Mouse (Mus musculus) thymus, postnatal 36 days (tissue): Measurements from ENCODE around the gene Pappa.

ENCODE experiments used
- DNase-seq, 2 experiments: peaks; one replicate each; pipeline ENCODE4 v3.0.0; 2022; ENCODE audit warnings: mixed read lengths in 2 of 2

Pappa gene

DNA sequence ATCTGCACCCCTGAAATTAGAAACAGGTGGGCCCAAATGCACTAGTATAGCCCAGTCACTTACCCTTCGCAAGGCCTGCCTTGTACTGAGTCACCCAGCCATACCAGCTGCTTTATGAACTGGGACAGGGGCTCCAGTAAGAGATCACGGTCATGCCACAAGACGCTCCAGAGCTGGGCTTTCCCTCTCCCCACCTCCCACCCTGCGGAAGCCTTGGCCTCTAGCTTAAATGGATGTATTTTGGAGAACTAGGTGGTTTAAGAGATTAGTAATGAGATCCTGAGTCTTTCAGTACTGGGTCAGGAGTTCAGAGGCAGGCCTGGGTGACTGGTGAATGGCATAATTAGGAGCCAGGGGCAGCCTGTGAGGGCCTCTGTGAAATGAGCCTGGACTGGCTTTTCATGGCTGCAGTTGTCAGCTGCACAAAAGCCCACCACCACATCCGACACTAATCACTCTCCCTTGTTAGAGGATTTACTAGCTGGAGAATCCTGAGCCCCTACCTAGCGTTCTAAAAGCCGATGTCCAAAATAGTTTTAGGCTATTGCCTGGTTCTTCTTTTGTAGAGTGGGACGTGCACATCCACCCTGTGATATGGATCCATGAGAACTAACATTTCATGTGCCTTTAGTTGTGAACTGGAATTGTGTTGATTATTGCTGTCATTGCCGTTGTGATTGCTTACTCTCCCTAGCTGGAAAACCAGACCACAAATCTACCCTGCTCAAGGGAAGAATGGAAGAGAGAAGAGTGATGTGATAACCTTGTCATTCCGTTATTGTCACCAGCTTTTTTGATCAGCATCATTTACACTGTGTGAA, 154.7 kb downstream of the Pappa start:
- DNase-seq, result no peak

DNA sequence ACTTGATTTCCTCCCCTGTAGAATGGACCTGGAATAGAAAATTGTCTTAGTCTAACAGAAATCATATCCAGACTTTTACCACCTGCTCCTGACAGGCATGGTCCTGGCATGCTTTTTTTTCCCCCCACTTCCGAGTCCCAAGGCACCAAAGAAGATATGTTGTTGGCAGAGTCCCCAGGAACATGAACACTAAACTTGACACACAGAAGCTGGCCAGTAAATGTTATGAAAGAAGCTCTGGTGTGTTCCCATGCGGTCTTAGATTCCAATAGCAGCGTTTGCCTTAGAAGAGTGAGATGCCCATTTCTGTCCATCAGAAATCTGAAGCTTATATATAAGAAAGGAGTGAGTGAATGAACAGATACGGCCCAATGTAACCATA, 155.3 kb downstream of the Pappa start:
- no peak for DNase-seq

DNA sequence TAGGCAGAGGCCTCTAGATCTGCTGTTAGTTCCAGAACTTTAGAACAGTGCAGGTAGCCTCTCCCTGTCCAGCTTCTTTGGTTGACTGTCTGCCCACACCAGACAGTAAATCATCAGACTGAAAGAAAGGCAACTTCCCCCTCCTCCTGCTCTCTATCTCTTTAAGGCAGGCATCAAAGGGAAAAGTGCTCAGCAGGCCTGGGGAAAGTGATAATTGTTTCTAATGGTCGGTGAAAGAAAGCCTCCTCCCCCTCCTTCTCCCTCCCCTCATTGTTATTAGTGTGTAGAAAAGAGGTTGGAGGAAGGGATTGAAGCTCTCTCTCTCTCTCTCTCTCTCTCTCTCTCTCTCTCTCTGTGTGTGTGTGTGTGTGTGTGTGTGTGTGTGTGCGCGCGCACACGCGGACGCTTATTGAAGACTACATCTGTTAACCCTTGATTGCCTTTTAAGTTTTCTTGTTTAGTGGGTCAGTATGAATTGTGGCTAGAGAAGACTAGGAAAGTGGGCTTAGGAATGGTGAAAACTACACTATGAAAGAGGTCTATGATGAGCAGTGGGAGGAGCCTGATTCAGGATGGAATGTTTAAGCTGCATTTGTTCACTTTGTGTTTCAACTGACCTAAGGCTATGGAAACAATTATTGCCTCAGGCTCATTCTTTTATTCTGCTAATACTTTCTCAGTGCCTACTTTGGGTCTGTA, 156.2 kb downstream of the Pappa start:
- no peak for DNase-seq

DNA sequence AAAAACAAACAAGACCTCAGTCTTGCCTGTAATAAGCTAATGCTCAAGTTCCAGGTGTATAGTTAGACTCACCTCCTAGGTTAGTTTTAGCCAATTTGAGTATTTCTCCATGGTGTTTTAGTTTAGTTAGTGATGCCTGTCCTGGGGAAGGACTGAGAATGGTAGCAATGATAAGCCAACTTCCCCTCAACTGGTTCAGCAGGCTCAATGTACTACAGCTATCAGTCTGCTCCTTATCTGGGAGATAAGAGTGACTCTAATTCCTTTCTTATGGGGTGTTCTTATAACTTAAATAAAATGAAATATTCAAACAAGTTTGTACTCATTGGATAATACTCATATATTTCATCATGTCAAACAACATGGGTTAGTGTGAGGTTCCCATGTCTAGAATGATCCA, 156.9 kb downstream of the Pappa start:
- DNase-seq, result no peak

DNA sequence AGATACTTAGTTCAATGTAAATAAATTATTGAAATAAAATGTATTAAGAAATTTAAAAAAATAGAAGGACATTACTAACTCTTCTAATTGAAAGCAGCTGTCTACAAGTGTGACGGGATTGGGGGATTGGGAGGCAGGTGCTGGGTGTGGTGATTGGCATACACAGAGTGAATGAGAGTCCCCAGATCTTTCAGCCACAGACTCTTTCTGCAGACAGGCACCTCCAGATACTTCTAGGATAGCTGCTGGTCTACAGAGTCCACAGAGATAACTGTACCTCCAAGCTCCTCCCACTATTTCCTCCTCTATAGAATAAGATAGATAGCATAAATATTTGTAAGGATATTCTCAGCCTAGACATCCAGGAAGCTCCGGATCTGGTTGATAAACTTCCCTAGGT, 159.6 kb downstream of the Pappa start:
- no peak for DNase-seq

DNA sequence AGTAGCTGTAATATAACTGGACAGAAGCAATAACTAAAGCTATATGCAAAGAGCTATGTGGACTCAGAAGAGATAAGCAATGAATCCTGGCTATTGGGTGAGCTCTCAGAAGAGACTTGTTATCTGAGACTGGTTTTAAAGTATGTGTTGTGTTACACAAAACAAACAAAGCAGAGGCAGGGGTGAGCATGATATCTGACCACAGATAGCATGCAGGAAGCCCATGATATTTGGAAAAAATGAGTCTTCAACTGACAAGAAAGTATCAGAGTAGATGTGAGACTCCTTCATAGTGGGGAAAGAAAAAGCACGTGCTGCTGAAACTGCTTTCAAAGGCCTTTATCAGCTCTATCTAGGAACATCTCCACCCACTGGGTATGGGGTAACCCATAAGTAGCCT, 161.2 kb downstream of the Pappa start:
- no peak for DNase-seq

DNA sequence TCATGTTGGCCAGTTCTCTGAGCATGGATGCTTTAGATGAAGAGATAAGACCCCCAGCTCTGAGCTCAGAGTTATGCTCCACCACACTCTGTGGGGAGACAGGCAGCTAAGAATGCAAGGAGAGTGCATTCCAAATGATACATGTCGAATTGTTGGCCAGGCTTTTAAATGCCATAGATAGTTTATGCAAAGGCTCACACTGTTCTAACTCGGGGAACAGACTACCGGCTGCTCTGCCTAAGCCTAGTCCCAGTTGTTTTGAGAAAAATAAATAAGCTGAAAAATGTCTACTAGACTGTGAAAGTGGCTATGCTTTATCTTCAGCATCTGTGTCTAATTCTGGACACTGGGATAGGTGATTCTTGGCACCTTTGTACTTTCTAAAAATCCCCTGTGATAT, 165.3 kb downstream of the Pappa start:
- DNase-seq, result no peak

DNA sequence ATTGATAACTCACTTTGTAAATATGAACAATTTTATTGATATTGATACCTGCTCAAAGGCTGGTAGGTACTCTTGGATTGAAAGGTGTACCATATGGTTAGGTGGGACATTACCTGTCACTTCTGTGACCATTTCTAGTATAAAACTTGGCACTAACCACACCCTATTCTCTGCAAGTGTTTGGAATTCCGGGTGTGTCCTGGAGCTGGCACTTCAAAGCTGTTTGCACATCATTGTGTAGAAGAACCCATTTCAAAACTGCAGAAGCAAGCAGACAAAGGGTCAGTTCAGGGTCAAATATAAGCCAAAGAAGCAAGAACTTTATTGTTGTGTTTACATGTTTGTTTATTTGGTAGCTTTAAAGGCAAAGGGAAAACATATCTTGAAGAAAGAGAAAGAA, 171.8 kb downstream of the Pappa start:
- no peak for DNase-seq

DNA sequence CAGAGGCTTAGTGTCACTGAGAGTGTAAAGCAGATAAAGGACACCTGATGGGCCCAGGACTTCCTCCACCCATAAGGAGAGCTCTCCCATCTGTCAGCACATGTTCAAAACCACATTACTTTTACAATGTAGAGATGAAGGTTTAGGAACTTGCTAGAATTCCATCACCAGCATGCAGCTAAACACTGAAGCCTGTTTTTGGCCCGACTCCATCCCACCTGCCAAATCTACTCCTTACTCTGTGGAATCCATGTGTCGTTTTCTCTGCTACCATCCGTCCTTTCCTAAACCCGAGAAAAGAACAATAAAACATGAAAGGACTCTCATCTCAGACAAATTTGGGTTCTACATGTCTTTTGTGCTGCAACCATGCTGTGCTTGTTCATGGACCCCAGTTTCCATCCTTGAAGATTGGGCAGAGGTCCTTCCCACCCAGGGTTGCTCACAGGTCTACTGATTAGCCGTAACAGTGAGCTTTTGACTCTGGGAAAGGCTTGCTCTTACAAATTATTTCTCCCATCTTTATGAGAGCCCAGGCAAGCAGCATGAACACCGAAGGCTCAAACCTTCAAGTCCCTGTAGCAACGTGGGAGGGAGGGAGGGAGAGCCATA, 172.5 kb downstream of the Pappa start:
- no peak for DNase-seq

DNA sequence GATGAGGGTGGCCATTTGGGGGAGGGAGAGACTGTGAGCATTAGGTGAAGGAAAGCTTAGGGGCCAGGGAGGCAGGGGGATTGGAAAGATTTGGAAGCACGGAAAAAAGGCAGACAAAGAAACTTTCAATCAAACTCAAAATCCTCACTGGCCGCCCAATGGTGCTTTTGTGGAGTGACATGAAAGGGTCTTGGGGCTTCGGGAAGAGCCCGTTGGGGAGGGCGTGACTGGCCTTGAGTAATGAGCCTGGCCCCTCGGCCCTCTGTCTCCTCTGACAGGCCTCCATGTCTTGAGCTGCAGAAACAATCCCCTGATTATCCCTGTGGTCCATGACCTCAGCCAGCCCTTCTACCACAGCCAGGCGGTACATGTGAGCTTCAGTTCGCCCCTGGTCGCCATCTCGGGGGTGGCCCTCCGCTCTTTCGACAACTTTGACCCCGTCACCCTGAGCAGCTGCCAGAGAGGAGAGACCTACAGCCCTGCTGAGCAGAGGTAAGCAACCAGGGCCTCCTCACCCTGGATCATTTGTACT, 173.1 kb downstream of the Pappa start:
- no peak for DNase-seq

DNA sequence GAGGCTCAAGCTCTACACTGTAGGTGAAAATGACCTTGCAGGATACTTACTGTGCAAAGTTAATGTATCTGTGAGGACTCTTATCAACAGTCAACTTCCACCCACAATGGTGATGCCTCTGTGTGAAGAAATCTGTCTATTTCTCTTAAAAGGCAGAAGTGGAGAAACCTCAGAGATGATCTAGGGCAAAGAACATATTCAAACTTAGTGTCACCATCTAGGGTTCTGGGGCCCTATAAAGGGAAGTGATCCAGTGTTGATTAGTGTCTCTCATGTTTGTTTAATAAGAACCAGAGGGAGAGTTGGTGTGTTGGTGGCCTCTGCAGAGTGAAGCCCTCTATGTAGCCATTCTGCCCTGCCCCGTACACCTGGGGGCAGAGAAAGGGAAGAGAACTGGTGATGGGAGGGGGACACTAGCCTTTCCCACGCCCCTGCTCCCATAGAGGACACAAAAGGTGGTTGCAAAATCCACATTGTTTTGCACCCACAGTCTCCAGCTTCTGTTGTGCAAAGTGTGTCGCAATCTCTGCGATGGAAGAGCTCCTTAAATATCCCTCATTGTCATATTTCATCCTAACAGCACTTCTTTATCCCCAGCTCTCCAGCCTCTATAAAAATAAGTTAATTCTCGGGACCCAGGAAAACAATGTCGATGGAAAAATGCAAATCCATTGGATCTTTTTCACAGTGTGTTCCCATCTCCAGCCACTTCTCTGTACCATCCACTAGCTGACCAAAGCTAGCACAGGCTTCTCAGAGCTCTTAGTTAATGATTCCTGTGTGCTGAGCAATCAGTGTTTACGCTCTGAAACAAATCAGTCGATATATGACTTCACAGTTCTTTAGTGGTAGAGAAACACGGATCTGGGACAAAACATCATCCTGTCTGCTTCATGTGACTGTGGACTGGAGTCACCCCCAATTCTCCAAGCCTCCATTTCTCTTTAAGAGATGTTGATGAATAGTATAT, 174.5 kb downstream of the Pappa start:
- DNase-seq, result no peak

DNA sequence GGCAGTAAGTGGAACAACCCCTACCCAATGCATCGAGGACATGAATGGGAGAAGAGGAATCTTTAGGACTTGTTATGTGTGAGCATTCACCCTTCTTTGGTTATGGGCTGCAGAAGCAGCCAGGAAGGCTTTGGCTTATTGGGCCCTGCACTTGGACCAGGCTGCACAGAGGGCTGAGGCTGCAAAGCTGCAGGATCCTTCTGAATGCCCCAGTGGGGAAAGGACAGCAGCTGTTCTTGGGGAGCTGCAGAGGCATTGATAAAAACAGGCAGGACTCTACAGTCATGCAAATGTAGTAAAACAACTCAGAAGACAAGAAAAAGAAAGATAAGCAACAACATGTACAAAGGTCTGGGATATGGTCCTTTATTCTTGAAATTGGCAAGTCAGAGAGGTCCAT, 175.4 kb downstream of the Pappa start:
- no peak for DNase-seq

DNA sequence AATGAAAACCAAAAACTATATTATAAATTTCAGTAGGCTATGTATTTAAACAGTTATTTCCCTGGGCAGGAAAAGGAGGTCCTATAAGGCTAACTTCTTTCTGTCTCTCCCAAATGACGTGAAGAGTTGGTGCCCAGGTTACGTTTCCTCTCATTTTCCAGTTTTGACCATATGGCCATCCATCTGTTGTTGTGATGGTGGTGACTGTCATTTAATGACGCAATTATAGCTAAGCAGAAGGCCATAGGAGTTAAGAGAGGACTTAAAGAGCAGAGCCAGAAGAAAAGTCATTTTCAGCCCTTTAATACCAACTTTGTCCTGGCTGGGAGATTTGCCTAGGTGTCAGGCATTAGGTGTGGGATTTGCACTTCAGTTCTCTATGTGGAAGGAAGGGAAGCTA, 176.5 kb downstream of the Pappa start:
- DNase-seq, result no peak

DNA sequence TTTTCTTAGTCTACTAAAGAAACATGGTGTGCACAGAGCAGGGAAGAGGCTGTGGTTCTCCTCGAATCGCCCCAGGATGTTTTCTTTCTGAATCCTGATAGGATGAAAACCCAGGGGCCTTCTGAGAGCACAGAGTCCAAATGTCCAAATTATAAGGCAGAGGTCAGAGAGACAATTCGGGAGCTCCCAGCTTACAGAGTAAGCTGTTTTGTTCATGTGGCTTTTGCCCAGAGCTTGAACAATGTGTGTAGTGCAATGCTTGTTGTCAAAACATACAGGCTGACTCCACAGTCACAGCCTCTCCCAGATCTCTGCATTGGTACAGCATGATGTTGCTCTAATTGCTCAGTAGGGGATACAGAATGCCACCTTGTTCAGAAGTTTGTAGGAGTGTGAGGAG, 178.7 kb downstream of the Pappa start:
- DNase-seq, result no peak

DNA sequence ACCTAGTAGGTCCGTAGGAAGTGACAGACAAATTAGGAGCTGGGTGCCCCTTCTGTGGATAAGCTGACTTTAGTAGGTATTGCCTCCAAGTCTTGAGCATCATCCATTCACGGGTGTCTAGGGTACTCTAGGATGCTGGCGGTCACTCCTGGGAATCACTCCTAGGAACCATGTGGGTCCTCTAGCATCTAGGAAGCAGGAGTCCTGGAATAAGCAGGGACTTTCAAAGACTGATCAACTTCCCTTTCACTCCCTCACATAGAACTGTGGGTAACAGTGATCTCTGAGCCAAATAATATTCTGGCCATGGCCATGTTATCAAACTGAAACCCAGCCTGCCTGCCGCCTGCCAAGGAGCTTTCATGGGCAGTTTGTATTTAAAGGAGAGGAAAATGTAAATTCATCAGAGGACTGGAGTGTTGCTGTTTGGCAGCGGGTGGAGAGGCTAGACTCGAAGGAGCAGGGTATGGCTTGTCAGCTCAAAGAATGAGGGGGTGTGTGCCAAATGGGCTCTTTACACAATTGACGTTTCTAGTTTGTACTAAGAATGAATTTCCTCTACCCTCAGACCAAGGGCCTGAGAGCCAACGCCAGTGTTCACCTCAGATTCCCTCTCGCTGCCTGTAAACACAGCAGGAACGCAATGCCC, 194.0 kb downstream of the Pappa start:
- DNase-seq, result no peak

DNA sequence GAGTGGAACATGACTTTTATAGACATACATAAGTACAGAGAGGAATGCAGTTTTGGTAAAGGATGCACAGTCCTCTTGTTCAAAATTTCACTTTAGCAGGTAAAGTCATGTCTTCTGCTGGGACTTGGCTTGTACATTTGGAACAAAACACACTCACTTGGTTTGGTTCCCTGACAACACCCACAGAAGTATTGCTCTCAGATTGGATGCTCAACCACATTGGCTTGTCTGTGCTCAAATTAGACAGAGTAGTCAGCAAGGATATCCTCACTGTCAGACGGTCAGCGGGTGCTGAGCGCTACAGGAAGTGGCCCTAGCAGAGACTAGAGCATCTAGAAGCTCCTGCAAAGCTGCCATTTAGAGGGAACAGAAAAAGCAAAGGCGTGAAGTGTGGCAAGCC, 197.4 kb downstream of the Pappa start:
- no peak for DNase-seq

DNA sequence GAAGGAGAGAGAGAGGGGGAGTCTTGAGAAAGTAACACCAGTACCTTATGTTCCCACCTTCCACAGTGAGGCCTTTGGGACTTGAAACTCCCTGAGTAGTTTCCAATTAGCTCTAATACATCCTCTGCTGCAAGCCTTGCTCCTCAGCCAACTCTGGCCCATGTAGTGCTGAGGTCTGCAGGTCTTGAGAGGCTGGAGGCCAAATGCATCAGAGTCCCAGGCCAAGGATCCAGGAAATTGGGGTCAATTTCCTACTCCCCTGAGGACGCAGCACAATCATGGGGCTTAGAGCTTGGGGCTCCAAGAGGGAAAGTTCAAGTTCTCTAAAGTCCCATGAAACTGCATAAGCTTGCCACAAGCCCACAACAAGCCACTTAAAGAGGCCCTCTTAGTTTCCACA, 198.0 kb downstream of the Pappa start:
- DNase-seq, result no peak

DNA sequence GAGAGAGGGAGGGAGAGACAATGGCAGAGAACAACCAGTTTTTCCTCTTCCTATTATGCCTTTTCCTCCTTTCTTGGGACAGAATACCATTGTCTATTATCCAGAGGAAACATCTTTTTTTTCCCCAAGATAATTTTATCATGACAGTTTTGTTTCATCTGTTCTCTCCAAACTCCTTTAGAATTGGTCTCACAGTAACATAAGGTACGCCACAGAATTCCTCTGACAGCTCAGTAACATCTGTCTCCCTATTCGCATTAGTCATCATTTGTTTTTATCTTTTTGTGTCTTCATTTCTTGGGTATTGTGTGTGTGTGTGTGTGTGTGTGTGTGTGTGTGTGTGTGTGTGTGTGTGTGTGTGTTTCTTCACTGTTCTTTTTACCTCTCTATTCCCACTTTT, 201.8 kb downstream of the Pappa start:
- DNase-seq, result no peak

DNA sequence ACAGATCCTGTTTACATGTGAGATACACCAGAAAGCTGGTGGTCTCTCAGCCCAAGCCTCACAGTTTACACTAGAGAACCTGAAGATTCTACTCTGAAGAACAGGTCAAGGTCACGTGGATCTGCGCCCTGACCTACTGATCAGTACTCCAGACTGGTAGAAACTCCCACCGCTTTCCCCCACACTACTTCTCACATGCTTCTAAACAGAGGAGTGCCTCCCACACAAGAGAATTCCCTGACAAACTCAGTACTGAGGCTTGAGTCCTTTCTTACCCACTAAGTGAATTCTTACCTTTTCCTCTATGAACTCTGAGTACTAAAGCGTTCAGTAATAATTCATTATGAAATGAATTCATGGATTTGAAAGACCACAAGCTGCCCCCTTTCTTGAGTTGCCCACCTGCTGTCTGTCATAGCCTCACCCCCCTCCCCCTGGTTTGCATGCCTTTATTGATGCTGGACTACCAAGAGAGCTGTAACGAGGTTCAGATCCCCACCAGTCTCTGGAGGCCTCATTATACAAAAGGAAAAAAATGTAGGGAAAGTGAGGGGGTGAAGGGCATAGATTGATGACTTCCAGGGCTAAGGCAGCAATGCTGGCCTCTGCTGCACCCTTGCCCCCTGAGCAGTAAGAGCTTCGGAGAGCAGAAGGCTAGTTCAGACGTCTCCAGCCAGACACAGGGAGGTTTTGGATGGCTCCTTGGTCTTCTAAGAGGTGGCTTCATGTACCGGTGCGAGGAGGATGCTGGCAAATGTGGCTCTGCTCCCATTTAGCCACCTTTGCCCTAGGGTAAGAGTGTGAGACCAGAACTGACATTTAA, 204.7 kb downstream of the Pappa start:
- no peak for DNase-seq

DNA sequence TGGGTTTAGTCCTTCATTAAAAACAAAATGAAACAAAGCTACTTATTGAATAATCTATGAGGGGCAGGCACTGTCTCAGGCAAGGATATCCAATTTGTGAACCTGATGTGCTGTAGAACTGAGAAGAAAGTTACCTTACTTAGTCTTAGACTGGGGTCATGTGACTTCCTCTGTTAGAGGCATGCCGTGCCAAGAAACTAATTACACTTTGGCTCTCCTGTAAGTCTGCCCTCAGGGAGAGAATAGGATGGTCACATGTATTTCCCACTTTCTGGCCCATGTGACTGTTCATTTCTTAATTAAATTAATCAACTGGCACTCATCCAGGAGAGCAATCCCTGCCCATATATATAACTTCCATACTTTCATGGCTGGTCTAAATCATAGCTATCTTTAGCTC, 209.7 kb downstream of the Pappa start:
- no peak for DNase-seq

DNA sequence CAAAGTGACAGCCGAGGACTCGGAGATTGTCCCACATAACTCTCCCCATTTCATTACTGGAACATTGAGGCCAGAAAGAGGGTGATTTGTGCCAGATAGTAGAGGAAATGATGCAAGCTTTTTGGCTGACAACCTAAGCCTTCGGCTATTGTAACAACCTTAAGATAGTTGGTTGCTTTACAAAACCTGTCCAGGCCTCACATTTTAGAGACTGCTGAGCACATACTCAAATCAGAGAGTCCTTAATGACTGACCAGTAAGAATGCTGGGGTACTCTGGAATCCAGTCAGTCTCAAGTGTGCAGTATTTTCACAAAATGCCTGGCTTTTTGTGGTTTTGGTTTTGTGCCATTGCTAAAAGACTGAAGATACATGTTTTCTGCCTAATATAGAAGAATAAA, 217.8 kb downstream of the Pappa start:
- DNase-seq, result no peak
